Mouse (Mus musculus) MEL (cell line): ENCODE data around the gene Sfr1.

Experiments
- CTCF ChIP-seq, 3 experiments: IDR thresholded peaks in 2 of 3; conservative IDR thresholded peaks in 1 of 3; 2 replicates each; pipeline ENCODE4 v1.5.1; 2011 to 2012; ENCODE audit warnings: low read length in 3 of 3, low read depth in 2 of 3, mild to moderate bottlenecking in 2 of 3, improper control_type of control experiment in 1 of 3, inconsistent platforms in 1 of 3, mixed read lengths in 1 of 3, moderate library complexity in 1 of 3; ENCODE audit not compliant: control insufficient read depth in 1 of 3, insufficient read depth in 1 of 3, poor library complexity in 1 of 3, severe bottlenecking in 1 of 3
- EP300 ChIP-seq, 2 experiments: IDR thresholded peaks; 2 replicates each; pipeline ENCODE4 v1.6.1; 2011; ENCODE audit warnings: improper control_type of control experiment in 2 of 2, low read length in 2 of 2, low read depth in 1 of 2, mild to moderate bottlenecking in 1 of 2
- GABPA ChIP-seq: IDR thresholded peaks from 2 replicates; pipeline ENCODE4 v1.6.1; 2012; ENCODE audit warnings: low read depth, mild to moderate bottlenecking, inconsistent platforms, low read length, improper control_type of control experiment, moderate library complexity
- HCFC1 ChIP-seq: IDR thresholded peaks from 2 replicates; pipeline ENCODE4 v1.6.1; 2012; ENCODE audit warnings: low read depth, mild to moderate bottlenecking, inconsistent platforms, low read length, improper control_type of control experiment, moderate library complexity
- JUND ChIP-seq: IDR thresholded peaks from 2 replicates; pipeline ENCODE4 v1.6.1; 2011; ENCODE audit warnings: low read depth, mild to moderate bottlenecking, improper control_type of control experiment, low read length
- MAFK ChIP-seq: IDR thresholded peaks from 2 replicates; pipeline ENCODE4 v1.6.1; 2011; ENCODE audit warnings: low read depth, mild to moderate bottlenecking, low read length, improper control_type of control experiment, borderline replicate concordance
- MAX ChIP-seq: IDR thresholded peaks from 2 replicates; pipeline ENCODE4 v1.6.1; 2011; ENCODE audit warnings: low read length, improper control_type of control experiment
- POLR2A ChIP-seq, 2 experiments: IDR thresholded peaks; 2 replicates each; pipeline ENCODE4 v1.6.1; 2011 to 2012; ENCODE audit warnings: low read length in 2 of 2, mild to moderate bottlenecking in 2 of 2, control low read depth in 1 of 2, improper control_type of control experiment in 1 of 2, low read depth in 1 of 2, moderate library complexity in 1 of 2; ENCODE audit not compliant: control insufficient read depth in 1 of 2, insufficient read depth in 1 of 2, poor library complexity in 1 of 2
- USF1 ChIP-seq: IDR thresholded peaks from 2 replicates; pipeline ENCODE4 v1.6.1; 2014; ENCODE audit warnings: low read depth, mild to moderate bottlenecking, inconsistent platforms, low read length, improper control_type of control experiment, moderate library complexity
- ZC3H11A ChIP-seq: IDR thresholded peaks from 2 replicates; pipeline ENCODE4 v1.6.1; 2012; ENCODE audit warnings: low read depth, mild to moderate bottlenecking, inconsistent platforms, low read length, improper control_type of control experiment
- ZKSCAN1 ChIP-seq: IDR thresholded peaks from 2 replicates; pipeline ENCODE4 v1.6.1; 2012; ENCODE audit warnings: low read depth, mild to moderate bottlenecking, inconsistent platforms, low read length, improper control_type of control experiment, moderate library complexity

DNA sequence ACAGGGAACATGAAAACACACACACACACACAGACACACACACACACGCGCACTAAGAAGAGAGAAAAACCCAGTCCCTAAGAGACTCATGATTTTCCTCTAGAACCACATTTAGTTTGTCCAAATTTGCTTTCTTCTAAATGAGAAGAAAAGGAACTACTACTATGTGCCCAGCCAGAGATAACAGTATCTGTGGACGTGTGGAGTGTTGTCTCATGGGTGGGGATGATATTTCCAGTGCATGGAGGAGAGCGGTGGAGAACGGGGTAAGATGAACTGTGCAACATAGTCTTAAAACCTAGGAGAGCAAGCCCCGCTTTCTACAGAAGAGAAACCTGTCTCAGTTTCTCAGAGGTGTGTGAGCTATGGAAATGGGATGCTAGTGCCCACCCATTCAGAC lies 52.4 kb downstream of the Sfr1 start:
- TF ChIP-seq POLR2A (IDR thresholded peaks at IDR 0.05; ENCODE audit: control insufficient read depth in 1 of 2, insufficient read depth in 1 of 2, low read depth in 1 of 2, low read length in 2 of 2, poor library complexity in 1 of 2), result no peak
- no peak for TF ChIP-seq EP300 (IDR thresholded peaks at IDR 0.05; ENCODE audit: low read depth in 1 of 2, low read length in 2 of 2)
- no peak for TF ChIP-seq CTCF (IDR thresholded peaks at IDR 0.05 in 2 of 3, conservative IDR thresholded peaks at IDR 0.05 in 1 of 3; ENCODE audit: control insufficient read depth in 1 of 3, insufficient read depth in 1 of 3, low read depth in 2 of 3, low read length in 3 of 3, poor library complexity in 1 of 3, severe bottlenecking in 1 of 3)
- TF ChIP-seq MAX, result no peak
- TF ChIP-seq ZKSCAN1, result no peak
- TF ChIP-seq USF1, result no peak
- no peak for TF ChIP-seq HCFC1
- TF ChIP-seq MAFK, result no peak
- TF ChIP-seq GABPA, result no peak
- no peak for TF ChIP-seq ZC3H11A
- no peak for TF ChIP-seq JUND
